Mouse (Mus musculus) liver, embryonic 13.5 days (tissue): ENCODE data around the gene Klra6. TPM values are rescaled to one million over a fixed set of nuclear protein-coding genes. Genes with fewer than 3 reads are reported as not detected.
"Not testable (repeated sequence)": the region's sequence is repeated elsewhere in the genome, so short reads cannot be mapped to it uniquely, and the experiment has no call there.

Source experiments
- ATAC-seq: fragments of 200-750 bp; cut with Nextera tagmentation; 2 replicates; pipeline ENCODE4 v1.8.0; 2017; ENCODE audit warnings: low read depth, mild to moderate bottlenecking, moderate number of reproducible peaks, moderate library complexity
- DNase-seq: peaks from one replicate; pipeline ENCODE4 v3.0.0; 2022
- H3K27ac ChIP-seq: fragments of 300-500 bp; sonication (generic); 2 replicates; pipeline ENCODE4 v1.5.1; 2015; ENCODE audit warnings: moderate library complexity, mild to moderate bottlenecking, inconsistent platforms
- H3K27me3 ChIP-seq: fragments of 300-500 bp; sonication (generic); 2 replicates; pipeline ENCODE4 v1.6.1; 2015; ENCODE audit warnings: mild to moderate bottlenecking, inconsistent platforms
- H3K36me3 ChIP-seq: fragments of 300-500 bp; sonication (generic); 2 replicates; pipeline ENCODE4 v1.6.1; 2015; ENCODE audit warnings: mild to moderate bottlenecking, inconsistent platforms
- H3K4me1 ChIP-seq: fragments of 300-500 bp; sonication (generic); replicated peaks from 2 replicates; pipeline ENCODE4 v1.6.1; 2015; ENCODE audit warnings: inconsistent platforms
- H3K4me2 ChIP-seq: fragments of 300-500 bp; sonication (generic); 2 replicates; pipeline ENCODE4 v1.6.1; 2015; ENCODE audit warnings: inconsistent platforms, mild to moderate bottlenecking, moderate library complexity
- H3K4me3 ChIP-seq: fragments of 300-500 bp; sonication (generic); replicated peaks from 2 replicates; pipeline ENCODE4 v1.5.1; 2015; ENCODE audit warnings: mild to moderate bottlenecking, inconsistent platforms
- H3K9ac ChIP-seq: fragments of 300-500 bp; sonication (generic); 2 replicates; pipeline ENCODE4 v1.6.1; 2015; ENCODE audit warnings: mild to moderate bottlenecking, inconsistent platforms
- H3K9me3 ChIP-seq: fragments of 300-500 bp; sonication (generic); replicated peaks from 2 replicates; pipeline ENCODE4 v1.6.1; 2016; ENCODE audit warnings: inconsistent platforms
- WGBS: fragments of 180-500 bp; shearing (Covaris S2); methylation state at CpG from one replicate; pipeline ENCODE4 v1.1.7; 2015; ENCODE audit not compliant: insufficient replicate concordance; 5-methylcytosine and 5-hydroxymethylcytosine counted together
- polyA plus RNA-seq: library from polyadenylated mRNA; unstranded; fragments of >200 nt; fragmentation: Nextera tagmentation; extraction: Ambion mirVana; gene quantifications from 2 replicates; pipeline ENCODE4 v1.2.1, GENCODE M21; 2015

Klra6 gene
- polyA plus RNA-seq, result not detected in 2 replicates

DNA sequence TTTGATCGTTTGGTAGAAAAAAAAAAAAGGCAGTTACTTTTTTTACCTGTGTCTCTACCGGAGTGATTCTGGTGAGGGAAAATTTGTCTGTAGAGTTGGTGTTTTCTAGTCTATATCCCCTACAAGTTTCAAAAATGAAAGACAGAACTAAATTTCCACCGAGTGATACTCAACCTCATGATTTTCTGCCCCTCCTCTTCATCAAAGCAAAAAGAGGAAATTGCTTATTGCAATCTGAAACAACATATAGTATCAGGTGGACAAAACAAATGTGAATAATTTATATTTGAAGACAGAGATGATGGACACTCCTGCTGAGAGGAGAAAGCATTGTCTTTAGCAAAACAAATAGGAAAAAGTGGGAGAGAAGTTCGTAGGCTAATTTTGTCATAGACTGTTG is at the start of gene Klra6:
Gene Klra6 (minus strand): TSS at position 101 of the 400 bp plus-strand sequence.
- no peak for ATAC-seq
- Histone ChIP-seq H3K27me3 (no peaks in the 10 kb centered on the region), H3K4me2 (no peak within 1 kb of the TSS), H3K4me3 (no peak within 1 kb of the TSS), H3K9ac (no peak within 1 kb of the TSS), H3K27ac (no peak within 1 kb of the TSS), H3K9me3 (no peaks in the 10 kb centered on the region), H3K36me3 (no peaks in the 10 kb centered on the region), H3K4me1 (no peaks in the 10 kb centered on the region)
- WGBS, result 57% methylated on average over 4 of the region's 4 CpGs
- no peak for DNase-seq

DNA sequence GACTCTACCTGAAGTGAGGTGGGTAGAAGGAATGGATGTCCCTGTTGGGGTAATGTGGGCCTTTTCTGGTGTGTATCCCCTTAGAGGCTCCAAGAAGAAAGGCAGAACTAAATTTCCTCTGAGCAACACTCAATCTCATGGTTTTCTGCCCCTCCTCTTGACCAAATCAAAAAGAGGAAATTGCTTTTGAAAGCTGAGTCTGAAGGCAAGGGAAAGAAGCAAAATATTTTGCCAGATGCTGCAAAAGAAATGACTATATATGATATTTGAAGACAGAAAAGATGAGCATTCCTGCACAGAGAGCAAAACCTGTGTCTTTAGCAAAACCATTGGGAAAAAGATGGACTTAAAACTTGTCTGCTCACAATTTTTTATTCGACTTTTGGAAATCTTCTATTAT is 40.4 kb upstream of the Klra6 start, which contains the start of gene Klra4:
Gene Klra4 (minus strand): TSS at position 101 of the 400 bp plus-strand sequence.
- H3K27ac ChIP-seq, H3K4me1 ChIP-seq, H3K4me3 ChIP-seq, H3K4me2 ChIP-seq, H3K9me3 ChIP-seq, H3K36me3 ChIP-seq, H3K9ac ChIP-seq, DNase-seq, ATAC-seq, H3K27me3 ChIP-seq: not testable (repeated sequence)
- WGBS, result 42% methylated on average over 1 of the region's 1 CpGs

DNA sequence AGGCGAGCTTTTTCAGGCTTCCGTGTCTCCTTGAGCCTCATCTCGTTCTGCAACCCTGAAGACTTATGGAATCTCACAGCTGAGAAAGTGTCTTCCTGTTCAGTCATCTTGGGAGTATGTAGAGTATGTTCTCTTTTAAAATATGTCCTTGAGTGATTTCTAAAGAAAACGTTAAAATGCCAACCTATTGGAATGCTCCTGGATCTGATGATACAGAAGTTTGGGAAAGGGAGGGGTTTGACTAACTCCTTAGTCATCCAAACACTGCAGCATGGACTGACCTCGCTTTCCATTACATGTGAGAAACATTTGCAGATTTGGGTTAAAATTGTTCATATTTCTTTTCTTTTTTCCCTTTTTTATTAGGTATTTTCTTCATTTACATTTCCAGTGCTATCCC is 38.4 kb upstream of the Klra6 start:
- Histone ChIP-seq H3K4me3 (no peak overlapping the region), H3K9me3 (no peaks in the 10 kb centered on the region), H3K27ac (no peak overlapping the region), H3K4me2 (no peak overlapping the region), H3K27me3 (no peaks in the 10 kb centered on the region), H3K36me3 (no peaks in the 10 kb centered on the region), H3K4me1 (no peaks in the 10 kb centered on the region), H3K9ac (no peak overlapping the region)
- ATAC-seq, result no peak
- DNase-seq, result no peak
- 66% methylated on average over 5 of the region's 5 CpGs for WGBS

DNA sequence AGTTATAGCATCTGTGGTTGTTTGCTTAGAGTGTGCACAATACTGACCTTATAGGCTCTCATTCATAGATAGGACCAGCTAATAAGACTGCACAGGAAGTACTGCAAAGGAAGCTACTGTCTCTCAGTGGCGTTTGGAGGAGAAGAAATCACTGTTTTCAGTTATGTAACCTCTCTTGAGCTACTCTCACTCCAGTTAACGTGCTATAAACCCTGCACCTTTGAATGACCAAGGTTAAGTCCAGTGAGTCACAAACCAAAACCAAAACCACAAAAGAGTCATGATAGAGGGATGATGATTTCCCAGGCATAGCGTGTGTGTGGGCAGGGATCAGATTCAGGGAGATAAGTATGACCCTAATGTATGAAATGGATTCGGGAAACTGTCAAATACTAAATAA is 8.4 kb upstream of the Klra6 start:
- not testable (repeated sequence) for ATAC-seq, H3K4me2 ChIP-seq, H3K4me3 ChIP-seq, H3K27ac ChIP-seq, H3K4me1 ChIP-seq, H3K36me3 ChIP-seq, H3K9me3 ChIP-seq, H3K9ac ChIP-seq, DNase-seq, H3K27me3 ChIP-seq
- 34% methylated on average over 4 of the region's 4 CpGs for WGBS

DNA sequence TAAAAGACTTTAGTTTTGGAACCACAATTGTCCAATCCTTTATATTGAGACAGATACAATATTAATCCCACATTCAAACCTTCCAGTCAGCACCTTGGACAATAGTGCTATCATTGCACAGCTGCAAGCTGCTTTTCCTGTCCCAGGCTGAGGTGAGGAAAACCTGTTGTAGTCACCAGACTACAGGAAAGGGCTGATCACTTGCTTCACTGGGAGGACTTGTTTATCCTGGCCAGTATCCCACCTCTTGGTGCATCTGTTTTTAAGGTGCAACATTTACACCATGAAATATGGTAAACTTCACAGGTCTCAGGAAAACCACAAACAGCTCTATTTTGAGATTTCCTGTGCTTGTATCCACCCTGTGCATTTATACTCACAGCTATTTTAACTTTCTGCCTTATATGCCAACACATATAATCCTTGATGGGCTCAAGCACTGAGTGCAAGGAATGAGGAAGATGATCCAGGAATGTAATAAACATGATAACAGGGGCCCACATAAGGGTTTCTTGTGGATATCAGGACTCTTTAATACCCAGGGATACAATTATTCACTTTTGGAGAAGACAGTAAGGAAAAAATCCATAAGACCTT is 4.8 kb upstream of the Klra6 start:
- H3K36me3 ChIP-seq, H3K4me3 ChIP-seq, H3K9me3 ChIP-seq, H3K27ac ChIP-seq, DNase-seq, H3K9ac ChIP-seq, H3K4me2 ChIP-seq, ATAC-seq, H3K4me1 ChIP-seq, H3K27me3 ChIP-seq: not testable (repeated sequence)

Other genes starting within 250 kb of the Klra6 start
- not detected in 2 replicates for gene Gm156, start 242.7 kb downstream of the Klra6 start, polyA plus RNA-seq
- gene Gm17631, start 164.3 kb downstream of the Klra6 start, polyA plus RNA-seq, result not detected in 2 replicates
- gene Klra17, start 150.3 kb downstream of the Klra6 start, polyA plus RNA-seq, result 0.12 TPM in 1 of 2 replicates, not detected in the other
- gene Klra5, start 109.3 kb downstream of the Klra6 start, polyA plus RNA-seq, result not detected in 2 replicates
- gene Klra4, start 40.3 kb upstream of the Klra6 start, polyA plus RNA-seq, result not detected in 2 replicates
- not detected in 2 replicates for gene Klra8, start 102.9 kb upstream of the Klra6 start, polyA plus RNA-seq
- gene Klra9, start 166.2 kb upstream of the Klra6 start, polyA plus RNA-seq, result not detected in 2 replicates
- not detected in 2 replicates for gene Klra7, start 206.4 kb upstream of the Klra6 start, polyA plus RNA-seq